Mouse (Mus musculus) kidney, embryonic 15.5 days (tissue): ENCODE data around the gene Pdzd4. TPM values are rescaled to one million over a fixed set of nuclear protein-coding genes. Genes with fewer than 3 reads are reported as not detected.

ENCODE experiments used
- ATAC-seq: fragments of 200-750 bp; cut with Nextera tagmentation; replicated peaks from 2 replicates; pipeline ENCODE4 v1.8.0; 2017; ENCODE audit warnings: moderate TSS enrichment; ENCODE audit not compliant: low FRiP score
- H3K27ac ChIP-seq: fragments of 300-500 bp; sonication (generic); 2 replicates; pipeline ENCODE4 v1.5.1; 2015; ENCODE audit warnings: mild to moderate bottlenecking, inconsistent platforms
- H3K27me3 ChIP-seq: fragments of 300-500 bp; sonication (generic); 2 replicates; pipeline ENCODE4 v1.6.1; 2015; ENCODE audit warnings: inconsistent platforms
- H3K36me3 ChIP-seq: fragments of 300-500 bp; sonication (generic); 2 replicates; pipeline ENCODE4 v1.6.1; 2015; ENCODE audit warnings: inconsistent platforms
- H3K4me1 ChIP-seq: fragments of 300-500 bp; sonication (generic); 2 replicates; pipeline ENCODE4 v1.6.1; 2015; ENCODE audit warnings: inconsistent platforms
- H3K4me2 ChIP-seq: fragments of 300-500 bp; sonication (generic); 2 replicates; pipeline ENCODE4 v1.6.1; 2015; ENCODE audit warnings: moderate library complexity, mild to moderate bottlenecking, inconsistent platforms
- H3K4me3 ChIP-seq: fragments of 300-500 bp; sonication (generic); replicated peaks from 2 replicates; pipeline ENCODE4 v1.5.1; 2015; ENCODE audit warnings: mild to moderate bottlenecking, inconsistent platforms
- H3K9ac ChIP-seq: fragments of 300-500 bp; sonication (generic); 2 replicates; pipeline ENCODE4 v1.6.1; 2015; ENCODE audit warnings: mild to moderate bottlenecking, inconsistent platforms
- H3K9me3 ChIP-seq: fragments of 300-500 bp; sonication (generic); replicated peaks from 2 replicates; pipeline ENCODE4 v1.6.1; 2016; ENCODE audit warnings: inconsistent platforms
- WGBS: fragments of 180-500 bp; shearing (Covaris S2); methylation state at CpG from one replicate; pipeline ENCODE4 v1.1.7; 2015; ENCODE audit warnings: mixed read lengths; 5-methylcytosine and 5-hydroxymethylcytosine counted together
- polyA plus RNA-seq: library from polyadenylated mRNA; unstranded; fragments of >200 nt; fragmentation: Nextera tagmentation; extraction: Ambion mirVana; gene quantifications from 2 replicates; pipeline ENCODE4 v1.2.1, GENCODE M21; 2015

Gene Pdzd4
- polyA plus RNA-seq, 1 experiment from 2014 or later = 0.92 TPM

- Histone ChIP-seq H3K27me3 (peaks cover 4% of the 10 kb centered on the region; the same call in 1 of the 2 replicates), H3K4me3 (no peak overlapping the region), H3K4me1 (0 out of 2 replicates have a peak, but pooled peaks cover 11% of the 10 kb centered on the region), H3K36me3 (peaks cover 26% of the 10 kb centered on the region), H3K4me2 (no peak overlapping the region), H3K27ac (peak overlapping the region; percentile 54), H3K9me3 (no peaks in the 10 kb centered on the region), H3K9ac (no peak overlapping the region)
- WGBS = 66% methylated on average over 10 of the region's 10 CpGs
- peak; percentile 72 for ATAC-seq
Measured at GRCm38 (mm10) chrX:73774802-73775483, 49.8 kb downstream of the Pdzd4 start.

DNA sequence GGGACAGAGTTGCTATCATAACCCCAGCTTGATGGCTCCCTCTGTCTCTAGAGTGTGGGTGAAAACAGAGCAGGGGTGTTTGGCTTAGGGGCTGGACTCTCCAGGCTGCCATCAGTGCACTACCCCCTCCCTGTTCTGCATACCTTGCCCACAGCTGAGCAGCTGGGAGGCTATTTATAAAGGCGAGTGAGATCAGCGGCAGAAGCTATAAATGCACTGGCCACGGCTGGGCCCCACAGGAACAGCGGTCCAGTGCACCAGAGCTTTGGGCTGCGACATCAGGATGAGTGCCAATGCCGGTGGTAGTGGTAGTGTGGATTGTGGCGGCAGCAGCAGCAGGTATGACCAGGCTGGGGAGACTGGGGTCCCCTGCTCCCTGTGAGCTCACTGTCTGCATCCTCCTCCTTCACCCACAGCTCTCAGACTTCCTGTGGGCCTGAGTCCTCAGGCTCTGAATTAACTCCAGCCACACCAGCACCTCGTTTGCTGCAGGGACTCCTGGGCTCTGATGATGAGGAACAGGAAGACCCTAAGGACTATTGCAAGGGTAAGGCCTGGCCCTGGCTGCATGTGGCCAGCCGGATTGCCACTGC, 50.5 kb downstream of the Pdzd4 start, which contains the start of gene Srpk3:
Gene Srpk3 (plus strand): TSS at position 238 of the 593 bp plus-strand sequence.
- ATAC-seq = peak; percentile 62
- H3K27me3 ChIP-seq = peaks cover 4% of the 10 kb centered on the region; the same call in 1 of the 2 replicates
- H3K36me3 ChIP-seq = peaks cover 19% of the 10 kb centered on the region
- 39% methylated on average over 9 of the region's 9 CpGs for WGBS
- H3K27ac ChIP-seq = peak within 1 kb of the TSS; percentile 54
- 0 out of 2 replicates have a peak within 1 kb of the TSS, but pooled peaks have one; percentile 4 for H3K4me2 ChIP-seq
- H3K9me3 ChIP-seq = no peaks in the 10 kb centered on the region
- 0 out of 2 replicates have a peak, but pooled peaks cover 11% of the 10 kb centered on the region for H3K4me1 ChIP-seq
- H3K4me3 ChIP-seq = no peak within 1 kb of the TSS
- H3K9ac ChIP-seq = no peak within 1 kb of the TSS

GRCm38 (mm10) chrX:73767267-73767666, 57.5 kb downstream of the Pdzd4 start:
- no peak for ATAC-seq
- Histone ChIP-seq H3K36me3 (no peaks in the 10 kb centered on the region), H3K9ac (no peak overlapping the region), H3K4me2 (no peak overlapping the region), H3K4me3 (no peak overlapping the region), H3K4me1 (no peaks in the 10 kb centered on the region), H3K27ac (no peak overlapping the region), H3K27me3 (0 out of 2 replicates have a peak, but pooled peaks cover 4% of the 10 kb centered on the region), H3K9me3 (no peaks in the 10 kb centered on the region)
- 63% methylated on average over 9 of the region's 9 CpGs for WGBS

- no peaks in the 10 kb centered on the region for H3K27me3 ChIP-seq
- no peak overlapping the region for H3K4me2 ChIP-seq
- no peaks in the 10 kb centered on the region for H3K9me3 ChIP-seq
- no peak overlapping the region for H3K9ac ChIP-seq
- H3K27ac ChIP-seq = no peak overlapping the region
- H3K4me3 ChIP-seq = no peak overlapping the region
- H3K4me1 ChIP-seq = no peaks in the 10 kb centered on the region
- no peaks in the 10 kb centered on the region for H3K36me3 ChIP-seq
- 56% methylated on average over 1 of the region's 1 CpGs for WGBS
- ATAC-seq = no peak
Measured at GRCm38 (mm10) chrX:73765311-73765710, 59.5 kb downstream of the Pdzd4 start.

DNA sequence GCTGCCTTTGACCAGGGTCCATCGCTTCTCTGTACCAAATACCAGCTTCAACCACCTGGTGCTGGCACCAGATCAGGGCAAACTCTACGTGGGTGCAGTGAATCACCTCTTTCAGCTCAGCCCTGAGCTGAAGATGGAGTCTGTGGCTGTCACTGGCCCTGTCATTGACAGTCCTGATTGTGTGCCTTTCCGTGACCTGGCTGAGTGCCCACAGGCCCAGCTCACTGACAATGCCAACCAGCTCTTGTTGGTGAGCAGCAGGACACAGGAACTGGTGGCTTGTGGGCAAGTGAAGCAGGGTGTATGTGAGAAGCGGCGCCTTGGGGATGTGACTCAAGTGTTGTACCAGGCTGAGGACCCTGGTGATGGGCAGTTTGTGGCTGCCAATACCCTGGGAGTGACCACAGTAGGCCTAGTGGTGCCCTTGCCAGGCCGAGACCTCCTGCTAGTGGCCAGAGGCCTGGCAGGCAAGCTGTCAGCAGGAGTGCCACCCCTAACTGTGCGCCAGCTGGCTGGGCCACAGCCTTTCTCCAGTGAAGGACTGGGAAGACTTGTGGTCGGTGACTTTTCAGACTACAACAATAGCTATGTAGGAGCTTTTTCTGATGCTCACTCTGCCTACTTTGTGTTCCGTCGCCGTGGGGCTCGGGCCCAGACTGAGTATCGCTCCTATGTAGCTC, 66.0 kb downstream of the Pdzd4 start:
- H3K4me1 ChIP-seq = no peaks in the 10 kb centered on the region
- WGBS = 87% methylated on average over 13 of the region's 13 CpGs

DNA sequence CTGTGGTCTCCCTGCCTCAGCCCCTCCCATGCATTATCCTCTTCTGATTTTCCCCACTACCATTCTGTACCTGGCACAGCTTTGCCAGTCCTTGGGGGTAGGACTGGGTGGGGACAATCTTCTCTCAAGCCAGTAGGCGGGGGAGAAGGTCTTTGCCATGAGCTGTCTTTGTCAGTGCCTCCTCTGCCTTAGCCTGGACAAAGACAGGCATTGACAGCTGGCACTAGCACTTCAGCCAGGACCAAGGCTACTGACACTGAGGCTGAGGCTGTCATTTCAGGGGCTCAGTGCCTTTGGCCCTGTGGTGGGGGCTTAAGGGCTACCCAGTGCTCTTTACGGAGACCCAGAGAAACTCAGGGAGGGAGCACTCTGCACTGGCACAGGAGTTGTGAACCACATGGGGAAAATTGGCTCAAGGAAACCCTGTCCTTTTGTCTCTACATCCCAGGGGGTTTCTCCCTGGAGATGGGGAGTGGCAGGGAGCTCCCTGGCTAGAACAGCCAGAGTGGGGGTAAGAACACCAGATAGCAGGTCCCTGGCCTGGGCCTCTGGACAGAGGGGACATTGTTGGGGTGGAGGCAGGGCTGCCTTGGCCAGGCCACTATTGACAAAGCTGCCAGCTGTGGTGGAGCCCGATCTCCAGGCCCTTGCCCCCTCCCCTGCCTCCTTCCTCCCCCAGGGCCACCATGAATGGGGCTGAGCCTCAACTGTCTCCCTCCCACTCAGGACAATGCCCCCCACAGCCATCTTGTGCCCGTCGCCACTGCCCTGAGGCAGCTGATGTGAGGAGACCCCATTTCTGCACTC, 68.2 kb downstream of the Pdzd4 start, which contains the start of gene Plxnb3:
Gene Plxnb3 (plus strand): TSS at position 757 of the 807 bp plus-strand sequence.
- ATAC-seq = no peak
- 80% methylated on average over 5 of the region's 5 CpGs for WGBS
- Histone ChIP-seq H3K4me1 (no peaks in the 10 kb centered on the region), H3K27ac (no peak within 1 kb of the TSS), H3K27me3 (peaks cover 25% of the 10 kb centered on the region; the same call in 1 of the 2 replicates), H3K36me3 (no peaks in the 10 kb centered on the region), H3K9ac (no peak within 1 kb of the TSS), H3K4me3 (no peak within 1 kb of the TSS), H3K9me3 (no peaks in the 10 kb centered on the region), H3K4me2 (no peak within 1 kb of the TSS)

More for the DNA sequence above, 66.0 kb downstream of the Pdzd4 start:
- Histone ChIP-seq H3K36me3 (no peaks in the 10 kb centered on the region), H3K27ac (no peak overlapping the region), H3K9ac (no peak overlapping the region), H3K27me3 (peaks cover 24% of the 10 kb centered on the region; the same call in 1 of the 2 replicates), H3K4me2 (no peak overlapping the region), H3K4me3 (no peak overlapping the region), H3K9me3 (no peaks in the 10 kb centered on the region)
- no peak for ATAC-seq

DNA sequence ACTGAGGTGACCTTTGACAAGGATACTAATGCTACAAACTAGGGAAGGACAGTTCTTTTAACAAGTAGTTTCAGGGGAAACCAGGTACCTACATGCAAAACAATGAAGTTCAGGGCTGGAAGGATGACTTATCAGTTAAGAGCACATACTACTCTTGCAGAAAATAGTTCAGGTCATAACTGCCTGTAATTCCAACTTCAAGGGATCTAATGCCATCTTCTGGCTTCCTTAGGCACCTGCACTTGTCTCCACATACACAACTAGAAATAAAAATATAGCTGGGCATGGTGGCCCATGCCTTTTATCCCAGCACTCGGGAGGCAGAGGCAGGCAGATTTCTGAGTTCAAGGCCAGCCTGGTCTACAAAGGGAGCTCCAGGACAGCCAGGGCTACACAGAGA, 75.8 kb downstream of the Pdzd4 start:
- no peak overlapping the region for H3K9ac ChIP-seq
- peaks cover 7% of the 10 kb centered on the region; the same call in 1 of the 2 replicates for H3K27me3 ChIP-seq
- H3K36me3 ChIP-seq = no peaks in the 10 kb centered on the region
- H3K4me2 ChIP-seq = no peak overlapping the region
- H3K27ac ChIP-seq = no peak overlapping the region
- H3K4me1 ChIP-seq = no peaks in the 10 kb centered on the region
- no peaks in the 10 kb centered on the region for H3K9me3 ChIP-seq
- WGBS = 93% methylated on average over 1 of the region's 1 CpGs
- H3K4me3 ChIP-seq = no peak overlapping the region
- ATAC-seq = no peak

- no peak for ATAC-seq
- Histone ChIP-seq H3K36me3 (no peaks in the 10 kb centered on the region), H3K4me2 (no peak overlapping the region), H3K27me3 (0 out of 2 replicates have a peak, but pooled peaks cover 3% of the 10 kb centered on the region), H3K27ac (no peak overlapping the region), H3K9me3 (no peaks in the 10 kb centered on the region), H3K9ac (no peak overlapping the region), H3K4me1 (no peaks in the 10 kb centered on the region), H3K4me3 (no peak overlapping the region)
- WGBS = 67% methylated on average over 1 of the region's 1 CpGs
Measured at GRCm38 (mm10) chrX:73744774-73745481, 79.8 kb downstream of the Pdzd4 start.

Other genes starting within 250 kb of the Pdzd4 start
- gene Dusp9, start 185.6 kb downstream of the Pdzd4 start, polyA plus RNA-seq = 27.9 and 29.3 TPM in 2 replicates
- 14.5 and 17.3 TPM in 2 replicates for gene Pnck, start 164.9 kb downstream of the Pdzd4 start, polyA plus RNA-seq
- gene Slc6a8, start 151.8 kb downstream of the Pdzd4 start, polyA plus RNA-seq = 7.1 and 7.9 TPM in 2 replicates
- gene Bcap31, start 108.8 kb downstream of the Pdzd4 start, polyA plus RNA-seq = 256 and 267 TPM in 2 replicates
- 12.4 and 15.2 TPM in 2 replicates for gene Abcd1, start 108.4 kb downstream of the Pdzd4 start, polyA plus RNA-seq
- 0.14 and 0.44 TPM in 2 replicates for gene Plxnb3, start 67.9 kb downstream of the Pdzd4 start, polyA plus RNA-seq
- 5.2 and 8.1 TPM in 2 replicates for gene Srpk3, start 50.6 kb downstream of the Pdzd4 start, polyA plus RNA-seq
- gene Idh3g, start 38.1 kb downstream of the Pdzd4 start, polyA plus RNA-seq = 224 and 234 TPM in 2 replicates
- 176 and 184 TPM in 2 replicates for gene Ssr4, start 37.9 kb downstream of the Pdzd4 start, polyA plus RNA-seq
- 5.8 and 6.2 TPM in 2 replicates for gene Avpr2, start 67.1 kb upstream of the Pdzd4 start, polyA plus RNA-seq
- gene L1cam, start 71.1 kb upstream of the Pdzd4 start, polyA plus RNA-seq = 8.0 and 10.4 TPM in 2 replicates
- 3.7 and 4.0 TPM in 2 replicates for gene Arhgap4, start 96.9 kb upstream of the Pdzd4 start, polyA plus RNA-seq
- gene Naa10, start 97.0 kb upstream of the Pdzd4 start, polyA plus RNA-seq = 139 and 159 TPM in 2 replicates
- gene Renbp, start 105.9 kb upstream of the Pdzd4 start, polyA plus RNA-seq = 41.9 and 54.5 TPM in 2 replicates
- 58.1 and 60.5 TPM in 2 replicates for gene Hcfc1, start 141.4 kb upstream of the Pdzd4 start, polyA plus RNA-seq
- 71.5 and 77.8 TPM in 2 replicates for gene Irak1, start 198.9 kb upstream of the Pdzd4 start, polyA plus RNA-seq